Mouse (Mus musculus): ENCODE data around the gene Fgl2. TPM values are rescaled to one million over a fixed set of nuclear protein-coding genes. Genes with fewer than 3 reads are reported as not detected.

The Fgl2 gene
- total and polyA plus RNA-seq, 3 experiments = 1.6 to 9.7 (median 6.5) TPM

DNA sequence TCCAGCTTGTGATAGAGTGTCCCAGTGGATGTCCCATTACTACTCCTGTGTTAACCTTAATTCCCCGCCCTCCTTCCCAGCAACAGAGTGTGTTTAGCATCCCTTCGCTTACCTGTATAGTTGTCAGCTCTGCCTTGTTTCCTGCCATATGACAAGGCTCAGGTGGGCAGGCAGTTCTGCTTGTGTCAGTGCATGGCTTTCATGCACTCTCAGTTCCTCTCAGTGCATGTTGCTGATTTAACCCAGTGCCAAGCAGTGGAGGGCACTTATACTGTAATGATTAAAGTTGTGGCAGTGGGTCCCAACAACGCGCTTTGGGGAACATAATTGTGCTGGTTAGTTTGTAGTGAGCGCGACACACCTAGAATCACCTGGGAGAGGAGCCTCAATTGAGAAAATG lies 54.2 kb downstream of the Fgl2 start:
- H3K4me1 ChIP-seq (ENCODE audit: insufficient read depth, low read depth, low read length) = peaks cover 34% of the 10 kb centered on the region
- peak overlapping the region; percentile 98; the same call in 1 of the 2 replicates for H3K4me3 ChIP-seq (ENCODE audit: low read depth, low read length)
- no peak for DNase-seq (ENCODE audit: low spot score)
- no peak for ATAC-seq (ENCODE audit: extremely low read depth, insufficient number of reproducible peaks, low FRiP score, poor library complexity, severe bottlenecking)
- peaks cover 12% of the 10 kb centered on the region for H3K36me3 ChIP-seq (replicated peaks)
- TF ChIP-seq GATA1 (IDR thresholded peaks at IDR 0.05; ENCODE audit: borderline replicate concordance, low read length) (no peak), CTCF (IDR thresholded peaks at IDR 0.05; ENCODE audit: low read depth, low read length) (no peak), POLR2AphosphoS5 (IDR thresholded peaks at IDR 0.05; ENCODE audit: insufficient replicate concordance, low read depth, low read length) (no peak), GATA2 (IDR thresholded peaks at IDR 0.05; ENCODE audit: borderline replicate concordance, low read depth, low read length) (no peak)
- H3K9me3 ChIP-seq (replicated peaks) = no peaks in the 10 kb centered on the region
- 0 out of 2 replicates have a peak, but pooled peaks cover 4% of the 10 kb centered on the region for H3K27me3 ChIP-seq (ENCODE audit: insufficient read depth, low read length)

Other genes starting within 250 kb of the Fgl2 start
- gene Gsap, start 186.4 kb upstream of the Fgl2 start, total RNA-seq (2014; fragmentation: Nextera tagmentation) = not detected in 2 replicates
- 0.27 and 0.29 TPM in 2 replicates for gene Gsap, start 186.4 kb upstream of the Fgl2 start, total RNA-seq (2017)
- not detected in 2 replicates for gene Gsap, start 186.4 kb upstream of the Fgl2 start, polyA plus RNA-seq (2012)
- not detected in 2 replicates for gene Ccdc146, start 52.0 kb downstream of the Fgl2 start, total RNA-seq (2014; fragmentation: Nextera tagmentation)
- 0.22 TPM in 1 of 2 replicates, not detected in the other for gene Ccdc146, start 52.0 kb downstream of the Fgl2 start, total RNA-seq (2017)
- gene Ccdc146, start 52.0 kb downstream of the Fgl2 start, polyA plus RNA-seq (2012) = not detected in 2 replicates
- 11.1 and 14.2 TPM in 2 replicates for gene Fam185a, start 52.3 kb downstream of the Fgl2 start, total RNA-seq (2014; fragmentation: Nextera tagmentation)
- gene Fam185a, start 52.3 kb downstream of the Fgl2 start, total RNA-seq (2017) = 8.1 and 9.5 TPM in 2 replicates
- gene Fam185a, start 52.3 kb downstream of the Fgl2 start, polyA plus RNA-seq (2012) = 2.3 and 2.8 TPM in 2 replicates
- gene Lrrc17, start 170.9 kb downstream of the Fgl2 start, total RNA-seq (2014; fragmentation: Nextera tagmentation) = not detected in 2 replicates
- 0.16 and 0.35 TPM in 2 replicates for gene Lrrc17, start 170.9 kb downstream of the Fgl2 start, total RNA-seq (2017)
- not detected in 2 replicates for gene Lrrc17, start 170.9 kb downstream of the Fgl2 start, polyA plus RNA-seq (2012)